Comparison of ENCODE assay signal across 8 mouse cellular contexts in genomic region chr7:66839463-66840007, GRCm38 (mm10). TPM values are rescaled to one million over a fixed set of nuclear protein-coding genes. Genes with fewer than 3 reads are reported as not detected.
DNase-seq lines count a peak whose midpoint lies in the region; ATAC-seq lines count a peak whose summit lies in the region.

Gene Adamts17 (plus strand): TSS chr7:66839735.

- H3K9me3 ChIP-seq in intestine, embryonic 16.5 days (ENCODE audit: control insufficient read depth, low read length), result no peaks in the 10 kb centered on the region
- no peaks in the 10 kb centered on the region for H3K9me3 ChIP-seq in midbrain, embryonic 10.5 days (replicated peaks)

- peak within 1 kb of the TSS; percentile 73 for H3K9ac ChIP-seq in intestine, embryonic 16.5 days (ENCODE audit: low read depth, low read length)

- H3K36me3 ChIP-seq in intestine, embryonic 16.5 days (ENCODE audit: control insufficient read depth, insufficient read depth, low read length), result no peaks in the 10 kb centered on the region
- no peaks in the 10 kb centered on the region for H3K36me3 ChIP-seq in midbrain, embryonic 10.5 days

- peak within 1 kb of the TSS; percentile 99 for H3K4me2 ChIP-seq in intestine, embryonic 16.5 days (ENCODE audit: low read depth, low read length)

- peak; percentile 96 for ATAC-seq in intestine, embryonic 16.5 days

- peaks cover 17% of the 10 kb centered on the region for H3K4me1 ChIP-seq in intestine, embryonic 16.5 days (ENCODE audit: control insufficient read depth, insufficient read depth, low read length)
- peaks cover 20% of the 10 kb centered on the region for H3K4me1 ChIP-seq in midbrain, embryonic 10.5 days

- under 1% methylated on average over 30 of the region's 30 CpGs for WGBS in intestine, embryonic 16.5 days
- under 1% methylated on average over 30 of the region's 30 CpGs for WGBS in midbrain, embryonic 10.5 days

- intact Hi-C loops in left cerebral cortex, postnatal 25 days (cut with DNase I), result loop anchor here (2.0 to 10.0 kb wide), 5 partner anchors 129 to 793 kb away; partner anchors contain the start of genes Asb7 and Lins1

- peak within 1 kb of the TSS; percentile 0; the same call in 1 of the 2 replicates for H3K27ac ChIP-seq in intestine, embryonic 16.5 days (ENCODE audit: low read length)
- H3K27ac ChIP-seq in midbrain, embryonic 10.5 days (replicated peaks), result peak within 1 kb of the TSS; percentile 55; the same call in 1 of the 2 replicates

- H3K27me3 ChIP-seq in intestine, embryonic 16.5 days (replicated peaks; ENCODE audit: control insufficient read depth, insufficient read depth, low read length), result no peaks in the 10 kb centered on the region
- H3K27me3 ChIP-seq in midbrain, embryonic 10.5 days (ENCODE audit: low read depth, poor library complexity, severe bottlenecking), result peaks cover 50% of the 10 kb centered on the region

- H3K4me3 ChIP-seq in intestine, embryonic 16.5 days (ENCODE audit: low read length), result peak within 1 kb of the TSS; percentile 53
- H3K4me3 ChIP-seq in midbrain, embryonic 10.5 days, result peak within 1 kb of the TSS; percentile 65

- DNase-seq in adrenal gland, adult 8-10 months, result peak; percentile 94
- DNase-seq in embryo, embryonic 11.5 days (ENCODE audit: low read depth, low spot score), result peak; percentile 89
- peak; percentile 74 for DNase-seq in gonadal fat pad, adult 2 months (ENCODE audit: low read depth)
- DNase-seq in left cerebral cortex, postnatal 25 days (ENCODE audit: low spot score in 2 of 2), result peak; percentile 94 to 99
- peak; percentile 91 for DNase-seq in midbrain, embryonic 10.5 days (ENCODE audit: low spot score)
- peak; percentile 95 to 96 for DNase-seq in right cerebral cortex, postnatal 36 days (ENCODE audit: low spot score in 2 of 2)
- DNase-seq in urinary bladder, postnatal 4 days (ENCODE audit: low spot score in 2 of 2), result peak; percentile 91 to 92

RNA-seq across cellular contexts. Expression of gene Adamts17, which starts in this region (rescaled TPM):
- 10 to 100 TPM in 1 of 4 experiments, 1 to 10 TPM in 3; 3.0 to 12.0 (median 5.2) TPM for total RNA-seq in adrenal gland, adult 8-10 months (2022)
- 0.88 and 0.89 TPM in 2 replicates for polyA plus RNA-seq in gonadal fat pad, adult 2 months (2012; rRNA removed)
- polyA plus RNA-seq in intestine, embryonic 16.5 days (2015; fragmentation: Nextera tagmentation; extraction: Ambion mirVana), result 3.0 and 3.7 TPM in 2 replicates
- total RNA-seq in left cerebral cortex, postnatal 25 days (2021), result 10 to 100 TPM; 10.0 to 10.9 TPM
- polyA plus RNA-seq in midbrain, embryonic 10.5 days (2016; fragmentation: Nextera tagmentation; extraction: Ambion mirVana), result 0.62 and 0.75 TPM in 2 replicates

Comparison
In these comparisons a context has a peak if more than half of its experiments do, and no peak if none do; other contexts are left out.
1. Peak in every context shown above with its lines: DNase-seq, ATAC-seq, H3K4me3 ChIP-seq and H3K27ac ChIP-seq.
2. Peak in DNase-seq in gonadal fat pad, adult 2 months; RNA of the gene not detected or under 1 TPM.
3. Peak in DNase-seq, H3K4me3 ChIP-seq and H3K27ac ChIP-seq in midbrain, embryonic 10.5 days; RNA of the gene not detected or under 1 TPM.